Mouse (Mus musculus) heart, adult 2 months (tissue): ENCODE measurements around the gene Gm42957.
"Not testable (repeated sequence)": the region's sequence is repeated elsewhere in the genome, so short reads cannot be mapped to it uniquely, and the experiment has no call there.

Source experiments
- CTCF ChIP-seq: fragments of 200-600 bp; IDR thresholded peaks from 2 replicates; pipeline ENCODE4 v1.8.1; 2022; ENCODE audit warnings: antibody characterized with exemption, mild to moderate bottlenecking, moderate library complexity
- EP300 ChIP-seq: fragments of 200-500 bp; IDR thresholded peaks from 2 replicates; pipeline ENCODE4 v1.6.1; 2011; ENCODE audit warnings: low read depth, low read length, control low read depth; ENCODE audit not compliant: insufficient read depth
- POLR2A ChIP-seq: fragments of 200-500 bp; IDR thresholded peaks from 2 replicates; pipeline ENCODE4 v1.6.1; 2011; ENCODE audit warnings: mild to moderate bottlenecking, low read depth, low read length, control low read depth; ENCODE audit not compliant: insufficient read depth

- not testable (repeated sequence) for TF ChIP-seq CTCF, POLR2A, EP300
Observed at GRCm38 (mm10) chr3:96665732-96666363, 30.6 kb downstream of the Gm42957 start.
